Mouse (Mus musculus) limb, embryonic 12.5 days (tissue): ENCODE results near the gene Tspan17. TPM values are rescaled to one million over a fixed set of nuclear protein-coding genes. Genes with fewer than 3 reads are reported as not detected.

ENCODE experiments used
- ATAC-seq: fragments of 200-750 bp; cut with Nextera tagmentation; 2 replicates; pipeline ENCODE4 v1.8.0; 2017; ENCODE audit warnings: low read depth, moderate TSS enrichment; ENCODE audit not compliant: insufficient number of reproducible peaks, insufficient read depth, low FRiP score, low TSS enrichment
- H3K27ac ChIP-seq: fragments of 300-500 bp; sonication (generic); 2 replicates; pipeline ENCODE4 v1.5.1; 2016; ENCODE audit warnings: mild to moderate bottlenecking, moderate library complexity
- H3K27me3 ChIP-seq: fragments of 300-500 bp; sonication (generic); 2 replicates; pipeline ENCODE4 v1.6.1; 2016; ENCODE audit warnings: mild to moderate bottlenecking, moderate library complexity
- H3K36me3 ChIP-seq: fragments of 300-500 bp; sonication (generic); 2 replicates; pipeline ENCODE4 v1.6.1; 2016; ENCODE audit warnings: mild to moderate bottlenecking, moderate library complexity
- H3K4me1 ChIP-seq: fragments of 300-500 bp; sonication (generic); replicated peaks from 2 replicates; pipeline ENCODE4 v1.6.1; 2016
- H3K4me2 ChIP-seq: fragments of 300-500 bp; sonication (generic); 2 replicates; pipeline ENCODE4 v1.6.1; 2016; ENCODE audit warnings: mild to moderate bottlenecking, moderate library complexity
- H3K4me3 ChIP-seq: fragments of 300-500 bp; sonication (generic); replicated peaks from 2 replicates; pipeline ENCODE4 v1.5.1; 2016; ENCODE audit warnings: mild to moderate bottlenecking
- H3K9ac ChIP-seq: fragments of 300-500 bp; sonication (generic); replicated peaks from 2 replicates; pipeline ENCODE4 v1.6.1; 2016; ENCODE audit warnings: mild to moderate bottlenecking, moderate library complexity
- H3K9me3 ChIP-seq: fragments of 300-500 bp; sonication (generic); 2 replicates; pipeline ENCODE4 v1.6.1; 2016; ENCODE audit warnings: mild to moderate bottlenecking, moderate library complexity
- WGBS: fragments of 180-500 bp; shearing (Covaris S2); methylation state at CpG from one replicate; pipeline ENCODE4 v1.1.7; 2016; 5-methylcytosine and 5-hydroxymethylcytosine counted together
- polyA plus RNA-seq: library from polyadenylated mRNA; unstranded; fragments of >200 nt; fragmentation: Nextera tagmentation; extraction: Ambion mirVana; gene quantifications from 2 replicates; pipeline ENCODE4 v1.2.1, GENCODE M21; 2016

Tspan17 gene
- polyA plus RNA-seq, 1 experiment from 2014 or later = 3.8 TPM

DNA sequence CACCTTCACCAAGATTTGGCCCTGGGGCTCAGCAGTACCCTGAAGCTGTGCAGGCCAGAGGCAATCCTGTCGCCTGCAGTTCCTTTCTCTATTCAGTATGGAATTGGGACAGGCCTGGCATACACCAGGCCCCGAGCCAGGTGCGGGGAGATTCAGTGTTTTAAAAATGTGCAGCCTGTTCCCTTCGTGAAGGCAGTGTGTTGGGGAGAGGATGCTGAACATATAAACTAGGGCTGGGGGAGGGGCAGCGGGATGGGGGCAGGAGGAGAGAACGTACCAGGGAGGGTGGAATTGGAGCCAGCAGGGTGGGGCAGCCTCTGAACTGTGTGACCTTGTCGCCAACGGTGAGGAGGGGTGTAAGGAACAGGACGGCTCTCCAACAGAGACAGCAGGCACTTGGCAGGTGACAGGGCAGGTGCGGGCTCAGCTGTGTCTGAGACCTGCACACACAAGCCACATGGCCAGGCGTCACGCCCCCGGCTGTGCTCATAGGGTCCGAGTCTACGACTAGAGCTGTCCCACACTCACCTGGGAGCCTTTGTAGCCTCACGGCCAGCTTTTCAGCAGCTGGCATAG is 4.9 kb downstream of the Tspan17 start:
- no peaks in the 10 kb centered on the region for H3K36me3 ChIP-seq
- WGBS = 65% methylated on average over 16 of the region's 16 CpGs
- H3K4me2 ChIP-seq = no peak overlapping the region
- H3K9ac ChIP-seq = no peak overlapping the region
- H3K27me3 ChIP-seq = peaks cover 82% of the 10 kb centered on the region
- no peak overlapping the region for H3K4me3 ChIP-seq
- no peaks in the 10 kb centered on the region for H3K9me3 ChIP-seq
- peaks cover 15% of the 10 kb centered on the region for H3K4me1 ChIP-seq
- H3K27ac ChIP-seq = no peak overlapping the region
- ATAC-seq = no peak

DNA sequence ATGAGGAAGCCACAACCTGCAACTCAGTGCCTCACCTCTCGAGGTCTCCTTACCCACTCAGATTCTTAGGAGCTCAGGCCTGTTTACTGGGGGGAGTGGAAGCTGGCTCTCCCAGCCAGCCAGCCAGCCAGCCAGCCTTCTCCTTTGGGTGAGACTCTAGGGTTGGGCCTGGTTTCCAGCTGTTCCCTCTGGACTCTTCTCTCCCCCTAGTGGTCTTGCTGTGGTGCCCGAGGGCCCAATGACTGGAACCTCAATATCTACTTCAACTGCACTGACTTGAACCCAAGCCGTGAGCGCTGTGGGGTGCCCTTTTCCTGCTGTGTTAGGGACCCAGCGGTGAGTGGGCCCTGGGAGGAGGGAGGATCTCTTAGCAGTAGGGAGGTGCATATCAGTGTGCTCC is 5.7 kb downstream of the Tspan17 start:
- H3K36me3 ChIP-seq = no peaks in the 10 kb centered on the region

DNA sequence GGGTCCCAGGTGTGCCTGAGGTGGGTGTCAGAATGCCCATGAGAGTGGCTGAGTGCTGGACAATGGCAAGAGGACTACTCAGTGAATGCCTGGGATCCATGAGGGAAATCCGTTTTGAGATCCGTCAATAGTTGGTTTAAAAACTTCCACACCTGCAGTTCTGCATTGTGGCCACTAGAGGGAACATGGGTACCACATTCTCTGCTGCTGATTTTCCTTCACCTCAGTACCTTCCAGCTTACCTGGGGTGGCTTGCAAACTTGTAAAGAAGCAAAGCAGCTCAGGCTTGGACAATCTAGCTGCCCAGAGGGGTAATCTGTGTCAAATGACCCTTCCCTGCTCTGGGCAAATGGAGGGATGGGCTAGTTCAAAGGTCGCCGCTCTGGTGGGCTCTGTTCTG is 8.2 kb downstream of the Tspan17 start:
- Histone ChIP-seq H3K9me3 (no peaks in the 10 kb centered on the region), H3K36me3 (no peaks in the 10 kb centered on the region), H3K27me3 (peaks cover 49% of the 10 kb centered on the region), H3K4me3 (no peak overlapping the region), H3K4me1 (0 out of 2 replicates have a peak, but pooled peaks cover 4% of the 10 kb centered on the region), H3K9ac (no peak overlapping the region), H3K27ac (no peak overlapping the region), H3K4me2 (no peak overlapping the region)
- ATAC-seq = no peak
- WGBS = 41% methylated on average over 4 of the region's 4 CpGs

More for the DNA sequence above, 5.7 kb downstream of the Tspan17 start:
- 49% methylated on average over 5 of the region's 5 CpGs for WGBS
- peaks cover 9% of the 10 kb centered on the region for H3K4me1 ChIP-seq
- no peaks in the 10 kb centered on the region for H3K9me3 ChIP-seq
- H3K27me3 ChIP-seq = peaks cover 74% of the 10 kb centered on the region
- ATAC-seq = no peak
- H3K4me3 ChIP-seq = no peak overlapping the region
- no peak overlapping the region for H3K27ac ChIP-seq
- H3K4me2 ChIP-seq = no peak overlapping the region
- H3K9ac ChIP-seq = no peak overlapping the region

DNA sequence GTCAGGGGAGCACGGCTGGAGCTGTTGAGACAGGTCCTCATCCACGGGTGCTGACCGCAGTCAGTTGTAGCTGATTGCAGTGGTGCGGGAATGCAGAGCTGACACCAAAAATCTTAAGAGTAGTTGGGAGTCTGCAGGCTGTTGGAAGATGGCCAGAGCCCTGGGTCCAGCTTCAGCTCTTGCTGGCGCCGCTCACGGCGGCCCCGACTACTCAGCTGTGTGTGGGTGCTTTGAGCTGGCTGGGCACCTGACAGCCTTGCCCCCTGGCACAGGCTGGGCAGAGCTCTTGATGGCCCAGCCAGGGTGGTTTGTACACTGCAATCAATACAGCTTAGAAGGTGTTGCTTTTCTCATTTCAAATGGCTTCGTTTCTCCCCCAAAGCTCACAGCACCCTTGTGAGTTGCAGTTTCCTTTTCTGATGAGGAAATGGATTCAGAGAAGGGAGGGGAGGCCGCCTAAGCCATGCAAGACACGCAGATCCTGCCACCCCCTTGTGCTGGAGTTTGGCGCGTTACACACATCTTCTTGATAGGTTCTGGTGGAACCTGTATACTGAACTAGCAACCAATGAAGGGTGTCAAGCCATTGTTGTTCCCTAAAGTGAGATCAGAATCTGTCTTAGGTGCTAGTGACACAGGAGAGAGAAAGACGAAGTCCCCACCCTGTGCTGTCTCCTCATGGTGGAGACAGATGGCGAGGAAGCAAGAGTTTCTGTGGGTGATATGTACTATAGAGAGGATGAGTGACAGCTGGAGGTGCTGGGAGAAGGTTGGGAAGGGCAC is 8.9 kb downstream of the Tspan17 start:
- Histone ChIP-seq H3K9me3 (no peaks in the 10 kb centered on the region), H3K27ac (no peak overlapping the region), H3K27me3 (peaks cover 42% of the 10 kb centered on the region), H3K4me1 (no peaks in the 10 kb centered on the region), H3K36me3 (no peaks in the 10 kb centered on the region), H3K4me3 (no peak overlapping the region), H3K9ac (no peak overlapping the region), H3K4me2 (no peak overlapping the region)
- no peak for ATAC-seq
- 81% methylated on average over 16 of the region's 16 CpGs for WGBS

DNA sequence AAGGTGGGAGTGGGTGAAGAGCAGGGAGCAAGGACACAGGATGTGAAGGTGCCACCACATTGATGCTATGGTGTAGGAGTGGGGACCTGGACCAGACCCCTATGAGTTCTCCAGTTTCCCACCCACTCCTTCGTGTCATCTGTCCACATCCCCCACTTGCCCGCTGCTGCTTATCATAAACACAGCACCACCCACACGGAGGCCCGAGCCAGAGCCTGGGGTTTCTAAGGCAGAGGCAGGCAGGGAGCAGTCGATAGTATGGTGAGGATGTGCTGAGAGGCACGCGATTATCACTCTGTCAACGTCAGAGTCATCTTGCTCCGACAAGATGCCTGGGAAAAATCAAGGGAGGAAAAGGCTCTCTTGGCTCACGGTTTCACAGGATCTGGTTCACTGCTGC is 9.6 kb downstream of the Tspan17 start:
- Histone ChIP-seq H3K4me3 (no peak overlapping the region), H3K36me3 (no peaks in the 10 kb centered on the region), H3K27ac (no peak overlapping the region), H3K4me2 (no peak overlapping the region), H3K4me1 (no peaks in the 10 kb centered on the region), H3K9ac (no peak overlapping the region), H3K27me3 (peaks cover 36% of the 10 kb centered on the region), H3K9me3 (no peaks in the 10 kb centered on the region)
- WGBS = 74% methylated on average over 10 of the region's 10 CpGs
- no peak for ATAC-seq

DNA sequence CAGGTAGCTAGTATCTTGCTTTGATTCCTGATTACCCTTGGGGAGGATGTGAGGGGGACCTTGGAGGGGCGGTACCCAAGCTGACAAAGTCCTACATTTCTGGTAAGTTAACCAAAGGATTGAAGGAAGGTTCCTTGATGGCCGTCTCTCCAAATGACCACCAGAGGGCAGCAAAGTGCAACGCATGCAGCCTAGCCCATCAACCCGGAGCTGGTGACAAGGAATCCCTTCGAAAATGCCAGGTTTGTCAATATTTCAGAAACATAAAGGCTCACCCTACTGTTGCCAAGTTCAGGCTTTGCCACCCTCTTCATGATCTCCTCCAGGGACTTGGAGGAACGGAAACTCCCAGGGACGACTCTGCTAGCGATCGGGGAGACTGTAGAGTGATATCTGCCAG is 10.5 kb downstream of the Tspan17 start:
- WGBS = 25% methylated on average over 9 of the region's 9 CpGs
- no peak overlapping the region for H3K9ac ChIP-seq
- peaks cover 36% of the 10 kb centered on the region for H3K27me3 ChIP-seq
- no peak overlapping the region for H3K4me2 ChIP-seq
- H3K4me3 ChIP-seq = no peak overlapping the region
- no peaks in the 10 kb centered on the region for H3K4me1 ChIP-seq
- H3K9me3 ChIP-seq = no peaks in the 10 kb centered on the region
- no peaks in the 10 kb centered on the region for H3K36me3 ChIP-seq
- ATAC-seq = no peak
- no peak overlapping the region for H3K27ac ChIP-seq

DNA sequence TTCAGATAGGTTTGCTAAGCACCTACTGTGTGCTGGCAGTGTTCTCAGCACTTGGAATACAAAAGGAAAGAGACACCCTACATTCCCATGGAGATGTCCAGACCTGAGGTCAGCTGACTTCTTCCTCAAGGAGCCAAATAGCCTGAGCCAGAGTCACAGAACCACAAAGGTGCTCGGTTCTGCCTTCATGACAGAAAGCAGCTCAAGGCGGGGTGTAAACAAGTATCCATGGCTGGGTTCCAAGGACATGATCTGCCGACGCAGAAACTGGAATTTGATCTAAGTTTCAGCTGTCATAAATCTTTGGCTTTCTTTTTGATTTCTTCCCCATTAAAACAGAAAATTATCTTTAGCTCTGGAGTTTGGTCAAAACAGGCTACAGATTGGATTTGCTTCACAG is 11.0 kb downstream of the Tspan17 start:
- Histone ChIP-seq H3K4me2 (no peak overlapping the region), H3K4me3 (no peak overlapping the region), H3K9me3 (no peaks in the 10 kb centered on the region), H3K36me3 (no peaks in the 10 kb centered on the region), H3K4me1 (no peaks in the 10 kb centered on the region), H3K9ac (no peak overlapping the region), H3K27ac (no peak overlapping the region), H3K27me3 (peaks cover 36% of the 10 kb centered on the region)
- WGBS = 65% methylated on average over 4 of the region's 4 CpGs
- ATAC-seq = no peak

DNA sequence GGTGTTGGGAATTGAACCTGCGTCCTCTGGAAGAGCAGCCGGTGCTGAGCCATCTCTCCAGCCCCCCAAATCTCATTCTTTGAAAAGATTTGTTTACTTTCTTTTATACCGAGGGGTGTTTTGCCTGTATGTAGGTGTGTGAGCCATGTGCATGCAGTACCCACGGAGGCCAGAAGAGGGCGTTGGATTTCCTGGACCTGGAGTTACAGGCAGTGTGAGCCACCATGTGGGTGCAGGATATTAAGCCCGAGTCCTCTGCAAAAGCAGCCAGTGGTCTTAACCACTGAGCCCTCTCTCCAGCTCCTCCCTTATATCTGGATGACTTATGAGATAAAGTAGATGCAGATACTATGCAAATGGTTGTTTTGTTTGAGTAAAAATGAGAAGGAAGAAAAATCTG is 13.8 kb downstream of the Tspan17 start:
- no peak for ATAC-seq
- Histone ChIP-seq H3K4me2 (no peak overlapping the region), H3K27me3 (peaks cover 36% of the 10 kb centered on the region), H3K9ac (no peak overlapping the region), H3K4me3 (no peak overlapping the region), H3K36me3 (no peaks in the 10 kb centered on the region), H3K9me3 (no peaks in the 10 kb centered on the region), H3K4me1 (no peaks in the 10 kb centered on the region), H3K27ac (no peak overlapping the region)
- 77% methylated on average over 6 of the region's 6 CpGs for WGBS

DNA sequence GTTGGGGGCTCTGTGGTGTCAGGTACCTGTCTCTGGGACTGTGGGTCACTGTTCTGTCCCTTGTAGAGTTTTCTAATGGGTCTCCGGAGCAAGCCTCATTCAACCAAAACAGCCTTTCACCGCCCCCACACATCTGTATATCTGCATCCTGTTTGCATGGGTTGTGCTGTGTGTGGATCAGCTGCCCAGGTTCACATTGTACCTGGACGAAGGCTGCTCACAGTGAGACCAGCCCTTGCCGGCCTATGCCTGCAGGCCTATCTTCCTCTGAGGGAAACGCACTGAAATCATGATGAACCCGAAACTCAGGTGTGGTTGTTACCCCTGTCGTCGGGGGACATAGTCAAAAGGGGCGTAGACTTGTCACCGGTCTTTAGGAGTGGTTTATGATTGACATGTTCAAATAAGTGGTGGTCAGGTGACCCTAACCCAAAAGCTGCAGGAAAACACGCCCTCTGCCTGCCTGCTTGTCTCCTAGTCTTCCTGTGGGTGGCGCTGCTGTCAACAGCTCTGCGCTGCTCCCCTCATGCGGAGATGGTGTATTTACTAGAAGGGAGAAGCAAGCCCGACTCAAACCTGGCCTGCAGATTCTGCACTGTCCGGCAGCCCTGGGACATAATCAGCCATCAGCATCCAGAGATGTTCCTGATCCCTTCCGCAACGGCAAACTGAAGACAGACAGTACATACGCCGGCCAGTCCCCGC is 16.1 kb downstream of the Tspan17 start:
- H3K4me3 ChIP-seq = no peak overlapping the region
- H3K9me3 ChIP-seq = no peaks in the 10 kb centered on the region
- H3K4me2 ChIP-seq = no peak overlapping the region
- 36% methylated on average over 21 of the region's 21 CpGs for WGBS
- ATAC-seq = no peak
- H3K9ac ChIP-seq = no peak overlapping the region
- H3K4me1 ChIP-seq = no peaks in the 10 kb centered on the region
- no peak overlapping the region for H3K27ac ChIP-seq
- H3K36me3 ChIP-seq = no peaks in the 10 kb centered on the region
- peaks cover 28% of the 10 kb centered on the region for H3K27me3 ChIP-seq

DNA sequence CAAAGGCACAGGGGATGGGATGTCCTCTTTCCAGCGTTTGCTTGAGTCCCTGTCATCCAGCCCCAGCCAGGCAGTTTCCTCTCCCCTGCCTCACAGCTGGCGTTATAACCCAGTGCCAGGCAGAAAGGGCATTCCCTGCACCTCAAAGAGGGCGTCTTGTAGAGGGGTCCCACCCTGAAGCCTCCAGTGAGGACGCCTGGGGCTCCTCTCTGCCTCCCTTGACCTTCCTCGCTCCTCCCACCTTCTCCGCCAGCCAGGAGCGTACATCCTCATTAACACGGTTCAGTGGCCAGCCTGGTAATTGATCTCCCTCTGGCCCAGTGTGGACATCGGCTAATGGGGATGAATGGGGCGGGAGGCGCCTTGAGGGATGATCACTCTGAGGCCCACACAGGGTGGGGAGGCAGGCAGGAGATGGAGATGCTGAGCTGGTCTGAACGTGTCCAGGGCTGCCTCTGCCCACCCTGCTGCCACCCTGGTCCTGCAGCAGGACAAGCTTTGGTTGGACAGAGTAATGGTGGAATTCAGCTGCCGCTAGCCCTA is 17.3 kb downstream of the Tspan17 start:
- Histone ChIP-seq H3K27ac (no peak overlapping the region), H3K4me2 (no peak overlapping the region), H3K36me3 (no peaks in the 10 kb centered on the region), H3K4me1 (no peaks in the 10 kb centered on the region), H3K4me3 (no peak overlapping the region), H3K27me3 (peaks cover 28% of the 10 kb centered on the region), H3K9me3 (no peaks in the 10 kb centered on the region), H3K9ac (no peak overlapping the region)
- no peak for ATAC-seq
- 31% methylated on average over 13 of the region's 13 CpGs for WGBS

DNA sequence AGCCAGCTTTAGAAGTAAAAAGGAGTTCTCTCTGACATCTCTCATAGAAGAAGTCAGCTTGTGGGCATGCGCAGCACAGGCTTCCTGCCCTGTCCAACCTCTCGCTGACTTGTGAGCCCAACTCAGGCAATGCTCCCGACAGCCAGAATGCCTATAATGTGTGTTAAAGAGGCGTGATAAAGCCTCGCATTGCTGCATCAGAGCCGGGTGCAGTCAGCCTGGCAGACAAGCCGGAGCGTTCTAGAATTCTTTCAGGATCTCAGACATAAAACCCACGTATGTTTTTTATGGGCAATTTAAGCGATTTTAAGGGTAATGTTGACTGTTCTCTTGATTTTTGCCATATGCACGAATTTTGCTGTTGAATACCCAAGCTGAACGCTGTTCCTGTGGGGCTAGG is 18.9 kb downstream of the Tspan17 start:
- H3K9me3 ChIP-seq = no peaks in the 10 kb centered on the region
- ATAC-seq = no peak
- H3K27ac ChIP-seq = no peak overlapping the region
- H3K36me3 ChIP-seq = no peaks in the 10 kb centered on the region
- H3K27me3 ChIP-seq = peaks cover 28% of the 10 kb centered on the region
- H3K4me3 ChIP-seq = no peak overlapping the region
- WGBS = 56% methylated on average over 12 of the region's 12 CpGs
- no peaks in the 10 kb centered on the region for H3K4me1 ChIP-seq
- H3K9ac ChIP-seq = no peak overlapping the region
- H3K4me2 ChIP-seq = no peak overlapping the region
